In the genomic region with DNA sequence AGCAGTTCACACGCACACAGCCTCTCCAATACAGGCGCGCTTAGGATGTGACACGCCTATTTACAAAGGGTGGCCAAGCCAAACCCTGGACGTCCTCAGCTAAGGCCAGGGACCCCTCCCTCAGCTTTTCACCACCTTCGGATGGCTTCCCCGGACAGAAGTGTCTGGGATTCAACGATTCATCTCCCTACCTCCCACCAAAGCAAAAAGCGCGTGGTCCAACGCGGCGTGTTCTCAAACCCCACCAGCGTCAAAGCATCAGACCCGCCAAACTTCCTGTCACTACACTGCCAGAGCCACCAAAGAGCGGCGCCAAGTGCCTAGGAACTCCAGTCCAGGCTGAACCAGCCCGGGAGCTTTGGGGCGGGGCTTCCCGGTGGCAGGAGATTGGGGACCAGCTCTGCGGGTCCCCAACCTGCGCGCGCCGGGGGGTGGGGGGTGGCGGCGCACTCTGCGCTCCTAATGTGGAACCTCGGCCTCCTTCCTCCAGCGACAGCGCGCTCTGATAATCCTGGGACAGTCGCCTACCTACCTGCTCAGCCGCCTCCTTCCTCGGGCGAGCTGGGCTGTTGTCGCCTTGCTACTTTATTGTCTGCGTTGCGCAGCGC, we compare ENCODE assay signal across 8 mouse cellular contexts. TPM values are rescaled to one million over a fixed set of nuclear protein-coding genes. Genes with fewer than 3 reads are reported as not detected.
A peak's percentile ranks its signal among the peaks of the same experiment; 100 is the strongest.
DNase-seq lines count a peak whose midpoint lies in the region; ATAC-seq and TF ChIP-seq lines count a peak whose summit lies in the region.

No protein-coding gene starts in this region.

- H3K27ac ChIP-seq in embryonic facial prominence, embryonic 12.5 days, result peak overlapping the region; percentile 63
- H3K27ac ChIP-seq in heart, embryonic 10.5 days, result peak overlapping the region; percentile 87
- H3K27ac ChIP-seq in kidney, adult 2 months (ENCODE audit: insufficient read depth, low read depth, low read length), result no peak overlapping the region
- H3K27ac ChIP-seq in limb, embryonic 15.5 days, result peak overlapping the region; percentile 73
- H3K27ac ChIP-seq in midbrain, embryonic 16.5 days (ENCODE audit: low read length), result peak overlapping the region; percentile 90

- H3K4me3 ChIP-seq in embryonic facial prominence, embryonic 12.5 days, result peak overlapping the region; percentile 57
- H3K4me3 ChIP-seq in heart, embryonic 10.5 days, result peak overlapping the region; percentile 85
- peak overlapping the region; percentile 66 for H3K4me3 ChIP-seq in kidney, adult 2 months (ENCODE audit: insufficient read depth, low read depth, low read length)
- H3K4me3 ChIP-seq in limb, embryonic 15.5 days, result peak overlapping the region; percentile 65
- peak overlapping the region; percentile 83 for H3K4me3 ChIP-seq in midbrain, embryonic 16.5 days (ENCODE audit: low read depth, low read length)

- H3K36me3 ChIP-seq in embryonic facial prominence, embryonic 12.5 days, result no peaks in the 10 kb centered on the region
- H3K36me3 ChIP-seq in heart, embryonic 10.5 days, result no peaks in the 10 kb centered on the region
- no peaks in the 10 kb centered on the region for H3K36me3 ChIP-seq in kidney, adult 2 months (ENCODE audit: control insufficient read depth, insufficient read depth, low read length)
- H3K36me3 ChIP-seq in limb, embryonic 15.5 days, result no peaks in the 10 kb centered on the region
- H3K36me3 ChIP-seq in midbrain, embryonic 16.5 days (ENCODE audit: control insufficient read depth, insufficient read depth, low read length), result no peaks in the 10 kb centered on the region

- peaks cover 14% of the 10 kb centered on the region for H3K27me3 ChIP-seq in embryonic facial prominence, embryonic 12.5 days
- H3K27me3 ChIP-seq in heart, embryonic 10.5 days (ENCODE audit: insufficient read depth, poor library complexity, severe bottlenecking), result no peaks in the 10 kb centered on the region
- 0 out of 2 replicates have a peak, but pooled peaks cover 1% of the 10 kb centered on the region for H3K27me3 ChIP-seq in kidney, adult 2 months (replicated peaks; ENCODE audit: control insufficient read depth, insufficient read depth, low read length)
- H3K27me3 ChIP-seq in limb, embryonic 15.5 days, result peaks cover 37% of the 10 kb centered on the region
- no peaks in the 10 kb centered on the region for H3K27me3 ChIP-seq in midbrain, embryonic 16.5 days (ENCODE audit: control insufficient read depth, insufficient read depth, low read depth, low read length)

- no peak for TF ChIP-seq POLR2A in kidney, adult 2 months (IDR thresholded peaks at IDR 0.05; ENCODE audit: low read depth, low read length)

- DNase-seq in right cerebral cortex, adult 18-20 months, result peak; percentile 33
- DNase-seq in right cerebral cortex, postnatal 25 days, result no peak
- DNase-seq in heart, embryonic 10.5 days (ENCODE audit: low spot score), result peak; percentile 84
- peak; percentile 47 for DNase-seq in kidney, adult 2 months
- DNase-seq in adipocyte (ENCODE audit: low spot score), result no peak

- no peak for TF ChIP-seq CTCF in kidney, adult 2 months (conservative IDR thresholded peaks at IDR 0.05; ENCODE audit: insufficient read depth, insufficient read length, low read depth, low read length)

- H3K4me2 ChIP-seq in embryonic facial prominence, embryonic 12.5 days (replicated peaks), result peak overlapping the region; percentile 88
- peak overlapping the region; percentile 98 for H3K4me2 ChIP-seq in limb, embryonic 15.5 days
- peak overlapping the region; percentile 73 for H3K4me2 ChIP-seq in midbrain, embryonic 16.5 days (ENCODE audit: low read length)

- peak; percentile 62; the same call in 1 of the 2 replicates for ATAC-seq in embryonic facial prominence, embryonic 12.5 days (ENCODE audit: insufficient number of reproducible peaks, insufficient read depth, low FRiP score, low TSS enrichment)
- peak; percentile 57; the same call in 1 of the 2 replicates for ATAC-seq in limb, embryonic 15.5 days (ENCODE audit: insufficient number of reproducible peaks, low FRiP score, low TSS enrichment, low read depth)
- peak; percentile 67 for ATAC-seq in midbrain, embryonic 16.5 days

- under 1% methylated on average over 40 of the region's 40 CpGs for WGBS in embryonic facial prominence, embryonic 12.5 days
- under 1% methylated on average over 40 of the region's 40 CpGs for WGBS in heart, embryonic 10.5 days
- WGBS in kidney, adult 2 months, result under 1% methylated on average over 39 of the region's 40 CpGs
- WGBS in limb, embryonic 15.5 days, result under 1% methylated on average over 40 of the region's 40 CpGs
- under 1% methylated on average over 37 of the region's 40 CpGs for WGBS in midbrain, embryonic 16.5 days

- no peaks in the 10 kb centered on the region for H3K9me3 ChIP-seq in embryonic facial prominence, embryonic 12.5 days
- no peaks in the 10 kb centered on the region for H3K9me3 ChIP-seq in heart, embryonic 10.5 days
- no peaks in the 10 kb centered on the region for H3K9me3 ChIP-seq in limb, embryonic 15.5 days
- no peaks in the 10 kb centered on the region for H3K9me3 ChIP-seq in midbrain, embryonic 16.5 days (replicated peaks; ENCODE audit: control insufficient read depth, low read length, poor library complexity, severe bottlenecking)

- peak overlapping the region; percentile 54 for H3K9ac ChIP-seq in embryonic facial prominence, embryonic 12.5 days
- peak overlapping the region; percentile 37; the same call in 1 of the 2 replicates for H3K9ac ChIP-seq in limb, embryonic 15.5 days
- H3K9ac ChIP-seq in midbrain, embryonic 16.5 days (ENCODE audit: low read depth, low read length), result peak overlapping the region; percentile 87

- H3K4me1 ChIP-seq in embryonic facial prominence, embryonic 12.5 days, result peaks cover 8% of the 10 kb centered on the region
- peaks cover 22% of the 10 kb centered on the region for H3K4me1 ChIP-seq in heart, embryonic 10.5 days
- peaks cover 4% of the 10 kb centered on the region; the same call in 1 of the 2 replicates for H3K4me1 ChIP-seq in kidney, adult 2 months (ENCODE audit: control insufficient read depth, insufficient read depth, low read length)
- peaks cover 22% of the 10 kb centered on the region for H3K4me1 ChIP-seq in limb, embryonic 15.5 days
- peaks cover 15% of the 10 kb centered on the region for H3K4me1 ChIP-seq in midbrain, embryonic 16.5 days (ENCODE audit: control insufficient read depth, insufficient read depth, low read length)

RNA-seq across cellular contexts. Expression of a gene that starts 0.6 kb away (rescaled TPM):
- polyA plus RNA-seq in embryonic facial prominence, embryonic 12.5 days (2016; fragmentation: Nextera tagmentation; extraction: Ambion mirVana), result 15.0 and 16.5 TPM in 2 replicates
- 32.5 and 33.9 TPM in 2 replicates for polyA plus RNA-seq in heart, embryonic 10.5 days (2016; fragmentation: Nextera tagmentation; extraction: Ambion mirVana)
- 17.5 and 18.2 TPM in 2 replicates for polyA plus RNA-seq in kidney, adult 2 months (2012; rRNA removed)
- 13.9 and 14.1 TPM in 2 replicates for polyA plus RNA-seq in limb, embryonic 15.5 days (2015; fragmentation: Nextera tagmentation; extraction: Ambion mirVana)
- 15.1 and 17.5 TPM in 2 replicates for polyA plus RNA-seq in midbrain, embryonic 16.5 days (2015; fragmentation: Nextera tagmentation; extraction: Ambion mirVana)

Comparison
In these comparisons a context has a peak if more than half of its experiments do, and no peak if none do; other contexts are left out.
1. DNase-seq: peak in right cerebral cortex, adult 18-20 months (single experiment), heart, embryonic 10.5 days (single experiment) and kidney, adult 2 months (single experiment); none in right cerebral cortex, postnatal 25 days (single experiment) and adipocyte (single experiment).
2. H3K9ac ChIP-seq: peak in every context shown above with its lines; median percentile 87 in midbrain, embryonic 16.5 days; 54 in embryonic facial prominence, embryonic 12.5 days; 37 in limb, embryonic 15.5 days.
3. Peak in every context shown above with its lines, with median percentiles within 50 percentile points of each other: ATAC-seq, H3K4me2 ChIP-seq and H3K4me3 ChIP-seq.